Mouse (Mus musculus) heart, embryonic 10.5 days (tissue): ENCODE data around the gene Hist2h3c2. TPM values are rescaled to one million over a fixed set of nuclear protein-coding genes. Genes with fewer than 3 reads are reported as not detected.
"Not testable (repeated sequence)": the region's sequence is repeated elsewhere in the genome, so short reads cannot be mapped to it uniquely, and the experiment has no call there.

Experiments
- DNase-seq: peaks from one replicate; pipeline ENCODE4 v3.0.0-alpha.2; 2017; ENCODE audit warnings: low spot score
- H3K27ac ChIP-seq: fragments of 300-500 bp; sonication (generic); 2 replicates; pipeline ENCODE4 v1.5.1; 2016; ENCODE audit warnings: mild to moderate bottlenecking
- H3K27me3 ChIP-seq: fragments of 300-500 bp; sonication (generic); 2 replicates; pipeline ENCODE4 v1.6.1; 2016; ENCODE audit warnings: mild to moderate bottlenecking; ENCODE audit not compliant: poor library complexity, insufficient read depth, severe bottlenecking
- H3K36me3 ChIP-seq: fragments of 300-500 bp; sonication (generic); 2 replicates; pipeline ENCODE4 v1.6.1; 2016; ENCODE audit warnings: mild to moderate bottlenecking, moderate library complexity
- H3K4me1 ChIP-seq: fragments of 300-500 bp; sonication (generic); 2 replicates; pipeline ENCODE4 v1.6.1; 2016; ENCODE audit warnings: mild to moderate bottlenecking
- H3K4me3 ChIP-seq: fragments of 300-500 bp; sonication (generic); 2 replicates; pipeline ENCODE4 v1.5.1; 2016; ENCODE audit warnings: mild to moderate bottlenecking, moderate library complexity
- H3K9me3 ChIP-seq: fragments of 300-500 bp; sonication (generic); 2 replicates; pipeline ENCODE4 v1.6.1; 2016; ENCODE audit warnings: mild to moderate bottlenecking, moderate library complexity
- WGBS: fragments of 180-500 bp; shearing (Covaris S2); methylation state at CpG from one replicate; pipeline ENCODE4 v1.1.7; 2016; 5-methylcytosine and 5-hydroxymethylcytosine counted together
- polyA plus RNA-seq: library from polyadenylated mRNA; unstranded; fragments of >200 nt; fragmentation: Nextera tagmentation; extraction: Ambion mirVana; gene quantifications from 2 replicates; pipeline ENCODE4 v1.2.1, GENCODE M21; 2016

Hist2h3c2 gene
- polyA plus RNA-seq, 1 experiment from 2014 or later = 5.1 TPM

GRCm38 (mm10) chr3:96250890-96251289 is 12.0 kb upstream of the Hist2h3c2 start:
- H3K4me1 ChIP-seq = peaks cover 34% of the 10 kb centered on the region
- no peak overlapping the region for H3K4me3 ChIP-seq
- H3K36me3 ChIP-seq = no peaks in the 10 kb centered on the region
- no peak for DNase-seq
- H3K27me3 ChIP-seq = no peaks in the 10 kb centered on the region
- 71% methylated on average over 3 of the region's 3 CpGs for WGBS
- H3K27ac ChIP-seq = no peak overlapping the region
- H3K9me3 ChIP-seq = no peaks in the 10 kb centered on the region

GRCm38 (mm10) chr3:96249034-96249345 is 10.1 kb upstream of the Hist2h3c2 start:
- DNase-seq = no peak
- H3K27me3 ChIP-seq = no peaks in the 10 kb centered on the region

GRCm38 (mm10) chr3:96248141-96249033 is 9.5 kb upstream of the Hist2h3c2 start:
- Histone ChIP-seq H3K9me3 (no peaks in the 10 kb centered on the region), H3K4me3 (peak overlapping the region; percentile 59), H3K27ac (peak overlapping the region; percentile 87), H3K4me1 (peaks cover 39% of the 10 kb centered on the region), H3K27me3 (no peaks in the 10 kb centered on the region), H3K36me3 (no peaks in the 10 kb centered on the region)
- no peak for DNase-seq
- WGBS = 40% methylated on average over 6 of the region's 6 CpGs

More at GRCm38 (mm10) chr3:96249034-96249345, 10.1 kb upstream of the Hist2h3c2 start:
- Histone ChIP-seq H3K36me3 (no peaks in the 10 kb centered on the region), H3K9me3 (no peaks in the 10 kb centered on the region), H3K4me3 (peak overlapping the region; percentile 59; the same call in 1 of the 2 replicates), H3K27ac (peak overlapping the region; percentile 64), H3K4me1 (peaks cover 34% of the 10 kb centered on the region)
- WGBS = 45% methylated on average over 4 of the region's 4 CpGs

GRCm38 (mm10) chr3:96247356-96248140 is 8.6 kb upstream of the Hist2h3c2 start:
- Histone ChIP-seq H3K27me3 (no peaks in the 10 kb centered on the region), H3K9me3 (no peaks in the 10 kb centered on the region), H3K36me3 (no peaks in the 10 kb centered on the region), H3K27ac (peak overlapping the region; percentile 87), H3K4me1 (peaks cover 39% of the 10 kb centered on the region), H3K4me3 (peak overlapping the region; percentile 59)
- WGBS = 5% methylated on average over 11 of the region's 11 CpGs
- DNase-seq = no peak

DNA sequence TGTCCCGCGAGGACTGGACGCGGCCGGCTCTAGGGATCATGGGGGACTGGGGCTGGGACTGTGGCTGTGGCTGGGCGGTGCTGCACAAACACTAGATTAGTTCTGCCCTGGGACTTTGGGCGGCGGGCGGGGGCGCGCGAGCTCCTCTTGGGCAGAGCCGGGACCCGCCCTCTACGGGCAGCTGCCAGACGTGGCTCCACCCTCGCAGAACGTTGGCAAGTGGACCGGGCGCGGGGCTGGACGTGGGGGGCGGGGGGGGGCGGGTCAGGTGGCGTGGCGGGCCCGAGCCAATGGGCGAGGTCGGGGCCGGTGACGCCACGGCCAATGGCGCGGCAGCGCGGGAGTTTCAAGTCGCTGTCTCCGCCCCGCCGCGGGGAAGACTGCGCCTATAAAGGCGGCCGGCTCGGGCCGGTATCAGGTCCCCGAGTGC is 7.5 kb upstream of the Hist2h3c2 start, which contains the start of gene Hist2h3c1:
Gene Hist2h3c1 (plus strand): TSS at position 259 of the 430 bp plus-strand sequence.
- H3K27ac ChIP-seq = peak within 1 kb of the TSS; percentile 87
- DNase-seq, H3K36me3 ChIP-seq, H3K27me3 ChIP-seq, H3K9me3 ChIP-seq: not testable (repeated sequence)
- H3K4me1 ChIP-seq = peaks cover 39% of the 10 kb centered on the region
- 0% methylated on average over 10 of the region's 47 CpGs for WGBS
- H3K4me3 ChIP-seq = peak within 1 kb of the TSS; percentile 59

DNA sequence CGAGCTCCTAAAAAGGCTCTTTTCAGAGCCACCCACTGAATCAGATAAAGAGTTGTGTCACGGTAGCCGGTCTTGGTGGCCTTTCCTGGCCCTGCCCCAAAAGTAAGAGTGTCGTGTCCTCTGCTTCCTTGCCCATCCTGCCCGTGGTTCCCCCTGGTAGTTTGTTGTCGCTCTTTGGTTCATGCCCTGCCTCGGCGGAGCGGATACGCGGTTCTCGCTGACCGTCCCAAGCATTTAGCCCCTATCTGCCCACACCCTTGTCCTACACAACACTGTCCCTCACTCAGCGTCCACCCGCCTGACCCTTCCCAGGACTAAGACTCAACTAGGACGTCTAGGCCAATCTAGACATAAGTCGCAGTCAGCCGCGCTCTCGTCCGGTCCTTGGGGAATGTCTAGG is 7.1 kb upstream of the Hist2h3c2 start:
- Histone ChIP-seq H3K27ac (peak overlapping the region; percentile 72; the same call in 1 of the 2 replicates), H3K4me1 (peaks cover 39% of the 10 kb centered on the region), H3K4me3 (peak overlapping the region; percentile 35; the same call in 1 of the 2 replicates)
- H3K27me3 ChIP-seq, DNase-seq, H3K36me3 ChIP-seq, H3K9me3 ChIP-seq: not testable (repeated sequence)
- WGBS = under 1% methylated on average over 10 of the region's 21 CpGs

- H3K36me3 ChIP-seq, H3K27me3 ChIP-seq, H3K9me3 ChIP-seq: not testable (repeated sequence)
- Histone ChIP-seq H3K4me3 (peak within 1 kb of the TSS; percentile 59), H3K4me1 (peaks cover 37% of the 10 kb centered on the region), H3K27ac (peak within 1 kb of the TSS; percentile 95)
- WGBS = under 1% methylated on average over 43 of the region's 88 CpGs
- peak; percentile 93 for DNase-seq
Observed at GRCm38 (mm10) chr3:96245003-96245886, 6.3 kb upstream of the Hist2h3c2 start, which contains the start of gene Hist2h2aa1. Hist2h2aa1 (plus strand) TSS chr3:96245497.

DNA sequence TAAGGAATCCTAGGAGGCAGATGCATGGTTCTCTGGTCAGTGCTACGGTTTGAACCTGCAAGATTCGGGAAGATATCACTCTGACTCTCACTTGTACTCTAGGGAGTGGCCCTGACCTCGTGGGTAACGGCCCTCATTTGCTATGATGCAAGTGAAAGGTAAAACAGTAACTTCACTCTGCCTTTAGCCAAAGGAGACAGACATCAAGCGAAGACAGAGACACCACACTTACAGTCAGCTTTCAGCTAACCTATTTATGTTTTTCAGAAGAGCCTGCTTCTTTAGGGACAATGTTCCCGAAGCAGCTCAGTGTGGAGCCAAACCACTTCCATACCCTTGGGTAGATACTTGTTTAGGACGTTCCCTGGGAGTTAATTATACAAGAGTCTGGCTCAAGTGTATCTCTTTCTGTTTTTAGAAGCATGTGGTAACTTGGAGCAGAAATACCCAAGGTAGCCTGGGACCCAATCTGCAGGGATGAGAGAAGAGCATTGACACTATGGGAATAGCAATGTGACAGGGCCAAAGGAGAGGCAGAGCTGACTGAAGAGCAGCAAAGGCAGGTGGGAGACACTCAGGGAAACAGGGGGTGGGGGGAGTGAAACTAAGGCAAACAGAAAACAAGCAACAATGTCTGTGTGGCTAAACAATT is 5.1 kb upstream of the Hist2h3c2 start:
- H3K27me3 ChIP-seq = no peaks in the 10 kb centered on the region

GRCm38 (mm10) chr3:96240799-96241197 is 1.9 kb upstream of the Hist2h3c2 start:
- Histone ChIP-seq H3K27me3 (no peaks in the 10 kb centered on the region), H3K36me3 (no peaks in the 10 kb centered on the region), H3K27ac (peak overlapping the region; percentile 82), H3K4me3 (peak overlapping the region; percentile 31), H3K4me1 (peaks cover 27% of the 10 kb centered on the region), H3K9me3 (no peaks in the 10 kb centered on the region)
- DNase-seq = no peak
- 83% methylated on average over 9 of the region's 9 CpGs for WGBS

More for the DNA sequence above, 5.1 kb upstream of the Hist2h3c2 start:
- Histone ChIP-seq H3K4me3 (peak overlapping the region; percentile 59), H3K36me3 (no peaks in the 10 kb centered on the region), H3K9me3 (no peaks in the 10 kb centered on the region), H3K4me1 (peaks cover 35% of the 10 kb centered on the region), H3K27ac (peak overlapping the region; percentile 95)
- WGBS = 73% methylated on average over 7 of the region's 7 CpGs
- no peak for DNase-seq

- WGBS = 4% methylated on average over 31 of the region's 85 CpGs
- Histone ChIP-seq H3K27ac (peak within 1 kb of the TSS; percentile 82), H3K4me1 (peaks cover 27% of the 10 kb centered on the region), H3K4me3 (peak within 1 kb of the TSS; percentile 41)
- H3K9me3 ChIP-seq, H3K27me3 ChIP-seq, H3K36me3 ChIP-seq: not testable (repeated sequence)
- DNase-seq = peak; percentile 88
Observed at GRCm38 (mm10) chr3:96239949-96240798, 1.2 kb upstream of the Hist2h3c2 start, which contains the start of gene Hist2h2aa2. Hist2h2aa2 (minus strand) TSS chr3:96240276.

- Histone ChIP-seq H3K36me3 (no peaks in the 10 kb centered on the region), H3K9me3 (no peaks in the 10 kb centered on the region), H3K27me3 (no peaks in the 10 kb centered on the region), H3K4me3 (peak overlapping the region; percentile 64), H3K4me1 (peaks cover 15% of the 10 kb centered on the region; the same call in 1 of the 2 replicates), H3K27ac (peak overlapping the region; percentile 84)
- DNase-seq = no peak
- WGBS = 2% methylated on average over 12 of the region's 12 CpGs
Observed at GRCm38 (mm10) chr3:96237904-96238511, 919 bp downstream of the Hist2h3c2 start.
